Mouse (Mus musculus) urinary bladder, postnatal 14 days (tissue): ENCODE data around the gene Abca9.

Source experiments
- DNase-seq: peaks from one replicate; pipeline ENCODE4 v3.0.0; 2021; ENCODE audit warnings: low spot score

Abca9 gene

GRCm38 (mm10) chr11:110061032-110061431 lies 107.0 kb downstream of the Abca9 start:
- no peak for DNase-seq

DNA sequence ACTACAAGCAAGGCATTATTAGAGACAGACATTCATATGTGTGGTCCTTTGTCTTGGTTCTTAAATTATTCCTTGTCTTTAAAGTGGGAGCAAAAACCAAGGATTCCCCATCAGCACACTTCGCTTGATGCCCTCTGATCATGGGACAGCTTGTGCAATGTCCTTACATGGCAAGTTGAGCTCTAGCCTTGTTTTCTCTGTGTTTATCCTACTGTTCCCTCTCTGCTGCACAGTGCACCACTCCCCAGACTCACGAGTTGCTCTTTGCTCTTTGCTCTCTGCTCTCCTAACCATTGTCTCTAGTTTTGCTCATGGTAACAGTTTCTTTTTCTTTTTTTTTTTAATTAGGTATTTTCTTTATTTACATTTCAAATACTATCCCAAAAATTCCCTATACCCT lies 107.9 kb downstream of the Abca9 start:
- no peak for DNase-seq

DNA sequence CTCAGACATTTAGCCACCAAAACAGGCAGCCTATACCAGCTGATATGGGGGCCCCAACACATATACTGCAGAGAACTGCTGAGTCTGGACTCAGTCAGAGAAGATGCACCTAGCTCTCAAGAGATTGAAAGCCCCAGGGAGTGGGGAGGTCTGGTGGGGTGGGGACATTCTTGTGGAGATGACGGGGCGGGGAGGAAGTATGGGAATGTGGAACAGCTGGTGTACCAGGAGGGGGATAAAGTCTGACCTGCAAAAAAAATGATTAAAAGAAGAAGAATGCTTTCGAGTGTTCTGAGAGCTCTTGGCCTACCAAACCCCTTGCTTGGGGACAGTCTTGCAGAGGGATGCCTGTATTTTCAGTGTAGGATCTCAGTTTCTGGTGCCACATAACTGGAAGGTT lies 114.3 kb downstream of the Abca9 start:
- DNase-seq: no peak
